Mouse (Mus musculus) embryonic facial prominence, embryonic 14.5 days (tissue): ENCODE measurements around the gene Tmem41b. TPM values are rescaled to one million over a fixed set of nuclear protein-coding genes. Genes with fewer than 3 reads are reported as not detected.

ENCODE experiments used
- ATAC-seq: fragments of 200-750 bp; cut with Nextera tagmentation; 2 replicates; pipeline ENCODE4 v1.8.0; 2017; ENCODE audit warnings: low read depth, moderate number of reproducible peaks, moderate TSS enrichment
- DNase-seq: peaks from one replicate; pipeline ENCODE4 v3.0.0-alpha.2; 2015; ENCODE audit warnings: low spot score
- H3K27ac ChIP-seq: fragments of 300-500 bp; sonication (generic); replicated peaks from 2 replicates; pipeline ENCODE4 v1.5.1; 2014; ENCODE audit warnings: low read depth, mild to moderate bottlenecking, low read length, moderate library complexity
- H3K27me3 ChIP-seq: fragments of 300-500 bp; sonication (generic); replicated peaks from 2 replicates; pipeline ENCODE4 v1.6.1; 2014; ENCODE audit warnings: low read length; ENCODE audit not compliant: control insufficient read depth, insufficient read depth
- H3K36me3 ChIP-seq: fragments of 300-500 bp; sonication (generic); 2 replicates; pipeline ENCODE4 v1.6.1; 2014; ENCODE audit warnings: low read length, mixed read lengths; ENCODE audit not compliant: control insufficient read depth, insufficient read depth
- H3K4me1 ChIP-seq: fragments of 300-500 bp; sonication (generic); 2 replicates; pipeline ENCODE4 v1.6.1; 2014; ENCODE audit warnings: antibody characterized with exemption, low read length; ENCODE audit not compliant: control insufficient read depth, insufficient read depth
- H3K4me2 ChIP-seq: fragments of 300-500 bp; sonication (generic); 2 replicates; pipeline ENCODE4 v1.6.1; 2014; ENCODE audit warnings: low read depth, mild to moderate bottlenecking, low read length, moderate library complexity, mixed read lengths
- H3K4me3 ChIP-seq: fragments of 300-500 bp; sonication (generic); 2 replicates; pipeline ENCODE4 v1.5.1; 2014; ENCODE audit warnings: low read depth, mild to moderate bottlenecking, low read length
- H3K9ac ChIP-seq: fragments of 300-500 bp; sonication (generic); 2 replicates; pipeline ENCODE4 v1.6.1; 2014; ENCODE audit warnings: low read depth, mild to moderate bottlenecking, low read length, moderate library complexity, mixed read lengths
- H3K9me3 ChIP-seq: fragments of 300-500 bp; sonication (generic); 2 replicates; pipeline ENCODE4 v1.6.1; 2016; ENCODE audit warnings: low read length; ENCODE audit not compliant: control insufficient read depth
- WGBS: fragments of 180-500 bp; shearing (Covaris S2); extraction: QIAGEN DNeasy Blood & Tissue Kit; methylation state at CpG from one replicate; pipeline ENCODE4 v1.1.7; 2014; 5-methylcytosine and 5-hydroxymethylcytosine counted together
- polyA plus RNA-seq: library from polyadenylated mRNA; unstranded; fragments of >200 nt; fragmentation: Nextera tagmentation; extraction: Ambion mirVana; gene quantifications from 2 replicates; pipeline ENCODE4 v1.2.1, GENCODE M21; 2014

The Tmem41b gene
- polyA plus RNA-seq, 1 experiment from 2014 or later = 67.6 TPM

DNA sequence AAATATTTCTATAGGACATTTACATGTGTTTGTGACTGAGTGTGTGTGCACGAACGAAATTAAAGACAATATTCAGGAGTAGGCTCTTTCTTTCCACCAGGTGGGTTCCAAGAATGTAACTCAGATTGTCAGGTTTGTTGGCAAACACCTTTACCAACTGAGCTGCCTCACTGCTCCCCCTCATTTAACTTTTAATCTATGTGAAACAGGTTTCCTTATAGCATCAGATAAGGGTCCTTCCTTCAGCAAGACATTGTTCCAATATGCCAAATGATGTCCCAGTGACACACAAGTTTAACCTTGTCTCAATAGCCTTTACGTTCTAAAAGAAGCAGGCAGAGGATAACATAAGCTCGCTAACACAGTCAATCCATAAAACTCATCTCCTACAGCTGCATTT lies 63.8 kb downstream of the Tmem41b start:
- WGBS = 91% methylated on average over 4 of the region's 4 CpGs

More for the DNA sequence above, 63.8 kb downstream of the Tmem41b start:
- Histone ChIP-seq H3K4me2 (no peak overlapping the region), H3K4me3 (no peak overlapping the region), H3K4me1 (no peaks in the 10 kb centered on the region), H3K27me3 (no peaks in the 10 kb centered on the region), H3K36me3 (peaks cover 70% of the 10 kb centered on the region), H3K9me3 (no peaks in the 10 kb centered on the region), H3K27ac (no peak overlapping the region), H3K9ac (no peak overlapping the region)
- ATAC-seq (no peak), DNase-seq (no peak)

Other genes starting within 250 kb of the Tmem41b start
- gene Tmem9b, start 234.1 kb downstream of the Tmem41b start, polyA plus RNA-seq = 71.2 and 73.6 TPM in 2 replicates
- 1.8 and 1.9 TPM in 2 replicates for gene Nrip3, start 204.9 kb downstream of the Tmem41b start, polyA plus RNA-seq
- gene Scube2, start 121.2 kb downstream of the Tmem41b start, polyA plus RNA-seq = 5.2 and 7.7 TPM in 2 replicates
- gene Dennd5a, start 26.5 kb downstream of the Tmem41b start, polyA plus RNA-seq = 53.3 and 58.3 TPM in 2 replicates
- 20.7 and 22.9 TPM in 2 replicates for gene Ipo7, start 31.3 kb upstream of the Tmem41b start, polyA plus RNA-seq
- gene Zfp143, start 74.3 kb upstream of the Tmem41b start, polyA plus RNA-seq = 15.7 and 16.3 TPM in 2 replicates
- gene Wee1, start 135.1 kb upstream of the Tmem41b start, polyA plus RNA-seq = 23.6 TPM in 2 replicates
- 29.1 and 29.2 TPM in 2 replicates for gene Swap70, start 234.8 kb upstream of the Tmem41b start, polyA plus RNA-seq